Mouse (Mus musculus) forebrain, embryonic 16.5 days (tissue): ENCODE results near the gene Slc22a13. TPM values are rescaled to one million over a fixed set of nuclear protein-coding genes. Genes with fewer than 3 reads are reported as not detected.

Experiments used
- ATAC-seq: fragments of 200-750 bp; cut with Nextera tagmentation; 2 replicates; pipeline ENCODE4 v1.8.0; 2017; ENCODE audit warnings: mild to moderate bottlenecking, moderate library complexity
- H3K27ac ChIP-seq: fragments of 300-500 bp; sonication (generic); 2 replicates; pipeline ENCODE4 v1.5.1; 2014; ENCODE audit warnings: low read length, control low read depth
- H3K27me3 ChIP-seq: fragments of 300-500 bp; sonication (generic); replicated peaks from 2 replicates; pipeline ENCODE4 v1.6.1; 2014; ENCODE audit warnings: low read length; ENCODE audit not compliant: control insufficient read depth, insufficient read depth
- H3K36me3 ChIP-seq: fragments of 300-500 bp; sonication (generic); 2 replicates; pipeline ENCODE4 v1.6.1; 2014; ENCODE audit not compliant: control insufficient read depth, insufficient read depth
- H3K4me1 ChIP-seq: fragments of 300-500 bp; sonication (generic); replicated peaks from 2 replicates; pipeline ENCODE4 v1.6.1; 2014; ENCODE audit warnings: low read length; ENCODE audit not compliant: control insufficient read depth, insufficient read depth
- H3K4me2 ChIP-seq: fragments of 300-500 bp; sonication (generic); 2 replicates; pipeline ENCODE4 v1.6.1; 2014; ENCODE audit warnings: mild to moderate bottlenecking, low read length, control low read depth
- H3K4me3 ChIP-seq: fragments of 300-500 bp; sonication (generic); replicated peaks from 2 replicates; pipeline ENCODE4 v1.5.1; 2014; ENCODE audit warnings: mild to moderate bottlenecking, low read length, control low read depth
- H3K9ac ChIP-seq: fragments of 300-500 bp; sonication (generic); replicated peaks from 2 replicates; pipeline ENCODE4 v1.6.1; 2014; ENCODE audit warnings: low read depth, low read length, control low read depth
- H3K9me3 ChIP-seq: fragments of 300-500 bp; sonication (generic); 2 replicates; pipeline ENCODE4 v1.6.1; 2016; ENCODE audit warnings: low read length; ENCODE audit not compliant: control insufficient read depth
- WGBS: fragments of 180-500 bp; shearing (Covaris S2); extraction: QIAGEN DNeasy Blood & Tissue Kit; methylation state at CpG from one replicate; pipeline ENCODE4 v1.1.7; 2014; 5-methylcytosine and 5-hydroxymethylcytosine counted together
- polyA plus RNA-seq: library from polyadenylated mRNA; unstranded; fragments of >200 nt; fragmentation: Nextera tagmentation; extraction: Ambion mirVana; gene quantifications from 2 replicates; pipeline ENCODE4 v1.2.1, GENCODE M21; 2015

The Slc22a13 gene
- polyA plus RNA-seq, 1 experiment from 2014 or later = 0.18 TPM

- Histone ChIP-seq H3K4me1 (no peaks in the 10 kb centered on the region), H3K27me3 (no peaks in the 10 kb centered on the region), H3K36me3 (no peaks in the 10 kb centered on the region), H3K4me3 (no peak overlapping the region), H3K9me3 (peaks cover 4% of the 10 kb centered on the region; the same call in 1 of the 2 replicates), H3K4me2 (no peak overlapping the region), H3K27ac (no peak overlapping the region), H3K9ac (no peak overlapping the region)
- ATAC-seq = no peak
- 79% methylated on average over 4 of the region's 4 CpGs for WGBS
Observed at GRCm38 (mm10) chr9:119207113-119207512, 1.8 kb downstream of the Slc22a13 start.

DNA sequence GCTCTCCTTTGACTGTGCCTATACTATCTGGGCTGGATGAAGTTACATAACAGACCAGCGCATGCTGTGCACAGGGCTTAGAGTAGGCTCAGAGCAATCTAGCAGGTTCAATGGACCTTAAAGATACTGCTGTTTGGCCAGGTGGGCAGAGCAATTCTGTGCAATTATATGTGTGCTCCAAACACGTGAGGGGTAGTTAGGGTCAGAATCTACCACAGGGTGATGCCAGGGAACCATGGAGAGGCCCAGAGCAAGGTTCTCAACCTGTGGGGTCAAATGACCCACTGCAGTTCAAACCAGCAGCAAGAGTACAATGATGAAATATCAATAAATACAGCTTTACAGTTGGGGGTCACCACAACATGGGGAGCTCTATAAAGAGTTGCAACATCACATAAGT is 2.2 kb downstream of the Slc22a13 start:
- Histone ChIP-seq H3K9me3 (peaks cover 4% of the 10 kb centered on the region; the same call in 1 of the 2 replicates), H3K27ac (no peak overlapping the region), H3K4me2 (no peak overlapping the region), H3K36me3 (no peaks in the 10 kb centered on the region), H3K4me3 (no peak overlapping the region), H3K9ac (no peak overlapping the region), H3K27me3 (no peaks in the 10 kb centered on the region), H3K4me1 (no peaks in the 10 kb centered on the region)
- 73% methylated on average over 2 of the region's 2 CpGs for WGBS
- ATAC-seq = no peak

DNA sequence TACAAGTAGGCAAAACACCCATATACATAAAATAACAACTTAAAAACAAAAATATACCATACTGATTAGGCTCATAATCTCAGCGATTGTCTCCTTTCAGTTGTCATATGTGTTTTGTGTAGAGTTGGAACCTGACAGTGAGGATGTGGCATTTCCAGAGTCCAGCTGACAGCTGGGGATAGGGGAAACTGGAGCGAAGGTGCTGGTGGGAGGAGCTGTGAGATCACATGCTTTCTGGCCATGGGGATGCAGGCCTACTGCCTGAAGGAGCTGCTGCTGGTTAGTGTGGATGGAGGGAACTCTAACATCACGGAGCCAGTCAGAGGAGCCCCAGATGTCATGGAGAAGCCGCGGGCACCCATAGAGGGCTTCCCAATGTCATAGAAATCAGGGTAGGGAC is 3.1 kb downstream of the Slc22a13 start:
- H3K9me3 ChIP-seq = peaks cover 4% of the 10 kb centered on the region; the same call in 1 of the 2 replicates
- H3K9ac ChIP-seq = no peak overlapping the region
- H3K27me3 ChIP-seq = no peaks in the 10 kb centered on the region
- H3K27ac ChIP-seq = no peak overlapping the region
- no peak for ATAC-seq
- no peaks in the 10 kb centered on the region for H3K4me1 ChIP-seq
- H3K4me2 ChIP-seq = no peak overlapping the region
- no peaks in the 10 kb centered on the region for H3K36me3 ChIP-seq
- no peak overlapping the region for H3K4me3 ChIP-seq
- WGBS = 93% methylated on average over 5 of the region's 5 CpGs

GRCm38 (mm10) chr9:119203617-119204016 is 5.3 kb downstream of the Slc22a13 start:
- H3K9ac ChIP-seq = no peak overlapping the region
- H3K4me1 ChIP-seq = no peaks in the 10 kb centered on the region
- no peak overlapping the region for H3K4me2 ChIP-seq
- no peaks in the 10 kb centered on the region for H3K27me3 ChIP-seq
- 97% methylated on average over 9 of the region's 9 CpGs for WGBS
- no peak overlapping the region for H3K27ac ChIP-seq
- no peak for ATAC-seq
- no peak overlapping the region for H3K4me3 ChIP-seq
- H3K9me3 ChIP-seq = peaks cover 4% of the 10 kb centered on the region; the same call in 1 of the 2 replicates
- no peaks in the 10 kb centered on the region for H3K36me3 ChIP-seq

- Histone ChIP-seq H3K36me3 (no peaks in the 10 kb centered on the region), H3K4me1 (no peaks in the 10 kb centered on the region), H3K4me3 (no peak overlapping the region), H3K4me2 (no peak overlapping the region), H3K27ac (no peak overlapping the region), H3K27me3 (no peaks in the 10 kb centered on the region), H3K9ac (no peak overlapping the region), H3K9me3 (peaks cover 4% of the 10 kb centered on the region; the same call in 1 of the 2 replicates)
- no peak for ATAC-seq
- 92% methylated on average over 5 of the region's 5 CpGs for whole genome bisulfite sequencing
Observed at GRCm38 (mm10) chr9:119201653-119202052, 7.2 kb downstream of the Slc22a13 start.

DNA sequence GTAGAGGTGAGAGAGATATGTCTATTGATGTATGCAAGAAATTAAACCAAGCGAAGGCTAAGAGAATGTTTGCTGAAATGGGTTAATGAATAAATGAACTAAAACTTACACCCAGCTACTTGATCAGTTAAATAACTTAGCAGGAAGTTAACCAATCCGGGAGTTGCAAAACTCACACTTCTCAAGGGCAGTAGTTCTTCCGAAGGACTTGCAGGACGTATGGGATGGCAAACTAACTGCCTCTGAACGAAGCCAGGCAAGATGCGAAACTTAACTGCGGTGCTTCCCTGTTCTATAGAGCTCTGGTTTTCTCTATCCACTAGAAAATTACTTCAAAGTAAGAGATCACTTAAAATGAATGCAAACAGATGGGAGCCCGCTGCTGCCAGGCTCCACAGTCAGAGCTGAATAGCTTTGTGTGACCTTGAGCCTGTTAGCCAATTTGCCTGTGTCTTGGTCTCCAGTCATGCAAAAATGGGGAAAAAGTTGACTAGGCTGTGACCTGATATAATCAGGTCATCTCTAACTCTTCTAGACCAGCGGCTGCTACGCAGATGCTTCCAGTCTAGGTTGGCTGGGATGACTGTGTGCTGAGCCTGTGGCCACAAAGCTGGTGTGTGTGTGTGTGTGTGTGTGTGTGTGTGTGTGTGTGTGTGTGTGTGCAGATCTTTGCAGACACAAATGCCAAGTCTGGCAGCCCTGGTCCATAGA is 9.6 kb downstream of the Slc22a13 start:
- no peak overlapping the region for H3K4me2 ChIP-seq
- no peak overlapping the region for H3K27ac ChIP-seq
- no peak overlapping the region for H3K4me3 ChIP-seq
- 78% methylated on average over 10 of the region's 10 CpGs for WGBS
- no peaks in the 10 kb centered on the region for H3K36me3 ChIP-seq
- ATAC-seq = no peak
- peaks cover 4% of the 10 kb centered on the region; the same call in 1 of the 2 replicates for H3K9me3 ChIP-seq
- no peaks in the 10 kb centered on the region for H3K27me3 ChIP-seq
- no peak overlapping the region for H3K9ac ChIP-seq
- no peaks in the 10 kb centered on the region for H3K4me1 ChIP-seq

- no peak for ATAC-seq
- 36% methylated on average over 11 of the region's 11 CpGs for WGBS
- Histone ChIP-seq H3K27ac (no peak overlapping the region), H3K36me3 (no peaks in the 10 kb centered on the region), H3K9ac (no peak overlapping the region), H3K4me3 (no peak overlapping the region), H3K4me1 (no peaks in the 10 kb centered on the region), H3K4me2 (no peak overlapping the region), H3K27me3 (no peaks in the 10 kb centered on the region), H3K9me3 (no peaks in the 10 kb centered on the region)
Observed at GRCm38 (mm10) chr9:119192202-119192990, 16.5 kb downstream of the Slc22a13 start.

DNA sequence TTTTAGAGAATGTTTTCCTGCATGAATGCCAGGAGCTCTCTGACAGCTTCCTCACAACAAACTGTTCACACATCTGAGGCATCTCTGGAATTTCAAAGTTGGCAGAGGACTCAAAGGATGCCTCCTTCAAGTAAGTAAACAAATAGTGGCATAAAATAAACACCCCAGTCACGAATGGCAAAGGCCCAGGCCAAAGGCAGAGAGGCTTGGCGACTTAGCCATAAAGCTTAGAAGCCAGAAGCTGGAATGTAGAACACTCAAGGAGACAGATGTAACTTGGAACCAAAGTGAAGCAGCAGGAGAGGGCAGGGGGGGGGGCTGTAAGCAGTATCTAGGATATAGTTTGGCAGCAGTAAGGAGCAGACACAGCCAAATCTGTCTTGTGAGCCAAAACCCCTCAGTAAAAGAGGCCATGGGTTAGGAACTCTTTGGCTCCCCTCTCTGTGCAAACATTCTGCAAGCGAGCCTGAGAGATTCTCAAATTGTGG is 27.6 kb downstream of the Slc22a13 start:
- WGBS = 42% methylated on average over 3 of the region's 3 CpGs

DNA sequence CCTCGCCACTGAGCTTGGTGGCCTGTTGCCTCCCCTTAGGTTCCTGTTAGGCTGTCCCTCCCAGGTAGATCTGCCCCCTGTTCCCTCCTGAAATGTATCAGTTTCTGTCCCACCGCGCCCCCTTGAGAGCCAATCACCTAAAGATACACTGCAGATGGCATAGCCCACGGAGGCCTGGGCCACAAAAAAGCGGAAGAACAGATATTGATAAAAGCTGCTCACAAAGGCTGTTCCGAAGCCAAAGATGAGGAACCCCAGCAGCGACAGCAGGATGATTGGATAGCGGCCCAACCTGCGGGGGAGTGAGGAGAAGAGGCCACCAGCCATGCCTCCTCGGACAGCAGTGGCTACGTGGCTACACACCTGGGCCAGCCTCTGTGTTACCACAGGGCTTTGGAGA is 29.6 kb downstream of the Slc22a13 start:
- Histone ChIP-seq H3K4me3 (no peak overlapping the region), H3K27me3 (no peaks in the 10 kb centered on the region), H3K36me3 (no peaks in the 10 kb centered on the region), H3K4me1 (peaks cover 7% of the 10 kb centered on the region; the same call in 1 of the 2 replicates), H3K27ac (no peak overlapping the region), H3K4me2 (no peak overlapping the region), H3K9me3 (no peaks in the 10 kb centered on the region), H3K9ac (no peak overlapping the region)
- 95% methylated on average over 11 of the region's 11 CpGs for WGBS
- no peak for ATAC-seq

More for the DNA sequence above, 27.6 kb downstream of the Slc22a13 start:
- no peaks in the 10 kb centered on the region for H3K27me3 ChIP-seq
- H3K27ac ChIP-seq = no peak overlapping the region
- ATAC-seq = peak; percentile 23; the same call in 1 of the 2 replicates
- no peak overlapping the region for H3K9ac ChIP-seq
- no peak overlapping the region for H3K4me2 ChIP-seq
- no peaks in the 10 kb centered on the region for H3K36me3 ChIP-seq
- no peak overlapping the region for H3K4me3 ChIP-seq
- peaks cover 7% of the 10 kb centered on the region; the same call in 1 of the 2 replicates for H3K4me1 ChIP-seq
- no peaks in the 10 kb centered on the region for H3K9me3 ChIP-seq
